Mouse (Mus musculus): ENCODE measurements around the gene Alyref.

GRCm38 (mm10) chr11:120609250-120609649 is 11.1 kb upstream of the Alyref start:
- TF ChIP-seq CTCF (IDR thresholded peaks at IDR 0.05; ENCODE audit: insufficient read depth, low read depth, low read length) (no peak), POLR2A (IDR thresholded peaks at IDR 0.05; ENCODE audit: insufficient read depth, low read depth, low read length) (no peak)

Measured in olfactory bulb, adult 2 months (tissue).